Mouse (Mus musculus): ENCODE results near the gene Spc24. TPM values are rescaled to one million over a fixed set of nuclear protein-coding genes. Genes with fewer than 3 reads are reported as not detected.

Gene Spc24
- total and polyA plus RNA-seq, 3 experiments = 61.5 to 126 (median 116) TPM

GRCm38 (mm10) chr9:21801121-21801520 is 41.0 kb upstream of the Spc24 start:
- DNase-seq (ENCODE audit: low spot score) = no peak
- H3K4me3 ChIP-seq (ENCODE audit: low read depth, low read length) = no peak overlapping the region
- no peaks in the 10 kb centered on the region for H3K9me3 ChIP-seq (replicated peaks)
- H3K4me1 ChIP-seq (ENCODE audit: insufficient read depth, low read depth, low read length) = peaks cover 11% of the 10 kb centered on the region
- no peak for ATAC-seq (ENCODE audit: extremely low read depth, insufficient number of reproducible peaks, low FRiP score, poor library complexity, severe bottlenecking)
- peaks cover 61% of the 10 kb centered on the region for H3K27me3 ChIP-seq (ENCODE audit: insufficient read depth, low read length)
- TF ChIP-seq TAL1 (conservative IDR thresholded peaks at IDR 0.05; ENCODE audit: low read depth, low read length) (no peak), CTCF (IDR thresholded peaks at IDR 0.05; ENCODE audit: low read depth, low read length) (no peak), GATA1 (IDR thresholded peaks at IDR 0.05; ENCODE audit: borderline replicate concordance, low read length) (no peak), POLR2AphosphoS5 (IDR thresholded peaks at IDR 0.05; ENCODE audit: insufficient replicate concordance, low read depth, low read length) (no peak), GATA2 (IDR thresholded peaks at IDR 0.05; ENCODE audit: borderline replicate concordance, low read depth, low read length) (no peak)
- H3K36me3 ChIP-seq (replicated peaks) = no peaks in the 10 kb centered on the region

- Histone ChIP-seq H3K4me1 (ENCODE audit: insufficient read depth, low read depth, low read length) (peaks cover 11% of the 10 kb centered on the region), H3K4me3 (ENCODE audit: low read depth, low read length) (no peak overlapping the region), H3K27me3 (ENCODE audit: insufficient read depth, low read length) (peaks cover 58% of the 10 kb centered on the region), H3K9me3 (replicated peaks) (no peaks in the 10 kb centered on the region), H3K36me3 (replicated peaks) (no peaks in the 10 kb centered on the region)
- TF ChIP-seq CTCF (IDR thresholded peaks at IDR 0.05; ENCODE audit: low read depth, low read length) = no peak
- no peak for TF ChIP-seq TAL1 (conservative IDR thresholded peaks at IDR 0.05; ENCODE audit: low read depth, low read length)
- TF ChIP-seq GATA2 (IDR thresholded peaks at IDR 0.05; ENCODE audit: borderline replicate concordance, low read depth, low read length) = no peak
- TF ChIP-seq POLR2AphosphoS5 (IDR thresholded peaks at IDR 0.05; ENCODE audit: insufficient replicate concordance, low read depth, low read length) = no peak
- TF ChIP-seq GATA1 (IDR thresholded peaks at IDR 0.05; ENCODE audit: borderline replicate concordance, low read length) = no peak
- DNase-seq (ENCODE audit: low spot score) (no peak), ATAC-seq (ENCODE audit: extremely low read depth, insufficient number of reproducible peaks, low FRiP score, poor library complexity, severe bottlenecking) (no peak)
Measured at GRCm38 (mm10) chr9:21799010-21799350, 38.9 kb upstream of the Spc24 start.

GRCm38 (mm10) chr9:21798345-21799009 is 38.4 kb upstream of the Spc24 start, which contains the start of gene Kank2:
Gene Kank2, minus strand, starts transcription at chr9:21798744.
- TF ChIP-seq GATA1 (IDR thresholded peaks at IDR 0.05; ENCODE audit: borderline replicate concordance, low read length) = no peak
- no peak for TF ChIP-seq TAL1 (conservative IDR thresholded peaks at IDR 0.05; ENCODE audit: low read depth, low read length)
- TF ChIP-seq POLR2AphosphoS5 (IDR thresholded peaks at IDR 0.05; ENCODE audit: insufficient replicate concordance, low read depth, low read length) = no peak
- no peak for TF ChIP-seq CTCF (IDR thresholded peaks at IDR 0.05; ENCODE audit: low read depth, low read length)
- TF ChIP-seq GATA2 (IDR thresholded peaks at IDR 0.05; ENCODE audit: borderline replicate concordance, low read depth, low read length) = no peak
- DNase-seq (ENCODE audit: low spot score) (no peak), ATAC-seq (ENCODE audit: extremely low read depth, insufficient number of reproducible peaks, low FRiP score, poor library complexity, severe bottlenecking) (no peak)
- no peaks in the 10 kb centered on the region for H3K36me3 ChIP-seq (replicated peaks)
- peaks cover 58% of the 10 kb centered on the region for H3K27me3 ChIP-seq (ENCODE audit: insufficient read depth, low read length)
- peaks cover 11% of the 10 kb centered on the region for H3K4me1 ChIP-seq (ENCODE audit: insufficient read depth, low read depth, low read length)
- H3K9me3 ChIP-seq (replicated peaks) = no peaks in the 10 kb centered on the region
- peak within 1 kb of the TSS; percentile 65 for H3K4me3 ChIP-seq (ENCODE audit: low read depth, low read length)

GRCm38 (mm10) chr9:21797921-21798344 is 37.8 kb upstream of the Spc24 start:
- ATAC-seq (ENCODE audit: extremely low read depth, insufficient number of reproducible peaks, low FRiP score, poor library complexity, severe bottlenecking) (no peak), DNase-seq (ENCODE audit: low spot score) (no peak)
- no peaks in the 10 kb centered on the region for H3K36me3 ChIP-seq (replicated peaks)
- H3K9me3 ChIP-seq (replicated peaks) = no peaks in the 10 kb centered on the region
- peaks cover 55% of the 10 kb centered on the region for H3K27me3 ChIP-seq (ENCODE audit: insufficient read depth, low read length)
- TF ChIP-seq GATA2 (IDR thresholded peaks at IDR 0.05; ENCODE audit: borderline replicate concordance, low read depth, low read length) = no peak
- no peak for TF ChIP-seq POLR2AphosphoS5 (IDR thresholded peaks at IDR 0.05; ENCODE audit: insufficient replicate concordance, low read depth, low read length)
- TF ChIP-seq CTCF (IDR thresholded peaks at IDR 0.05; ENCODE audit: low read depth, low read length) = no peak
- TF ChIP-seq GATA1 (IDR thresholded peaks at IDR 0.05; ENCODE audit: borderline replicate concordance, low read length) = no peak
- TF ChIP-seq TAL1 (conservative IDR thresholded peaks at IDR 0.05; ENCODE audit: low read depth, low read length) = no peak
- H3K4me1 ChIP-seq (ENCODE audit: insufficient read depth, low read depth, low read length) = peaks cover 11% of the 10 kb centered on the region
- H3K4me3 ChIP-seq (ENCODE audit: low read depth, low read length) = peak overlapping the region; percentile 65; the same call in 1 of the 2 replicates

GRCm38 (mm10) chr9:21796919-21797318 is 36.8 kb upstream of the Spc24 start:
- TF ChIP-seq POLR2AphosphoS5 (IDR thresholded peaks at IDR 0.05; ENCODE audit: insufficient replicate concordance, low read depth, low read length) = no peak
- no peak for TF ChIP-seq CTCF (IDR thresholded peaks at IDR 0.05; ENCODE audit: low read depth, low read length)
- no peak for TF ChIP-seq TAL1 (conservative IDR thresholded peaks at IDR 0.05; ENCODE audit: low read depth, low read length)
- TF ChIP-seq GATA1 (IDR thresholded peaks at IDR 0.05; ENCODE audit: borderline replicate concordance, low read length) = no peak
- TF ChIP-seq GATA2 (IDR thresholded peaks at IDR 0.05; ENCODE audit: borderline replicate concordance, low read depth, low read length) = no peak
- peaks cover 57% of the 10 kb centered on the region for H3K27me3 ChIP-seq (ENCODE audit: insufficient read depth, low read length)
- H3K36me3 ChIP-seq (replicated peaks) = no peaks in the 10 kb centered on the region
- H3K9me3 ChIP-seq (replicated peaks) = no peaks in the 10 kb centered on the region
- H3K4me1 ChIP-seq (ENCODE audit: insufficient read depth, low read depth, low read length) = peaks cover 11% of the 10 kb centered on the region
- no peak overlapping the region for H3K4me3 ChIP-seq (ENCODE audit: low read depth, low read length)
- no peak for DNase-seq (ENCODE audit: low spot score)
- ATAC-seq (ENCODE audit: extremely low read depth, insufficient number of reproducible peaks, low FRiP score, poor library complexity, severe bottlenecking) = no peak

- no peak for TF ChIP-seq CTCF (IDR thresholded peaks at IDR 0.05; ENCODE audit: low read depth, low read length)
- no peak for TF ChIP-seq GATA1 (IDR thresholded peaks at IDR 0.05; ENCODE audit: borderline replicate concordance, low read length)
- TF ChIP-seq POLR2AphosphoS5 (IDR thresholded peaks at IDR 0.05; ENCODE audit: insufficient replicate concordance, low read depth, low read length) = no peak
- TF ChIP-seq GATA2 (IDR thresholded peaks at IDR 0.05; ENCODE audit: borderline replicate concordance, low read depth, low read length) = no peak
- TF ChIP-seq TAL1 (conservative IDR thresholded peaks at IDR 0.05; ENCODE audit: low read depth, low read length) = no peak
- ATAC-seq (ENCODE audit: extremely low read depth, insufficient number of reproducible peaks, low FRiP score, poor library complexity, severe bottlenecking) (no peak), DNase-seq (ENCODE audit: low spot score) (no peak)
- H3K4me1 ChIP-seq (ENCODE audit: insufficient read depth, low read depth, low read length) = peaks cover 11% of the 10 kb centered on the region
- no peaks in the 10 kb centered on the region for H3K36me3 ChIP-seq (replicated peaks)
- peaks cover 57% of the 10 kb centered on the region for H3K27me3 ChIP-seq (ENCODE audit: insufficient read depth, low read length)
- H3K9me3 ChIP-seq (replicated peaks) = no peaks in the 10 kb centered on the region
- H3K4me3 ChIP-seq (ENCODE audit: low read depth, low read length) = no peak overlapping the region
Measured at GRCm38 (mm10) chr9:21796259-21796658, 36.2 kb upstream of the Spc24 start.
